Mouse (Mus musculus): ENCODE measurements around the gene Ccnd3. TPM values are rescaled to one million over a fixed set of nuclear protein-coding genes. Genes with fewer than 3 reads are reported as not detected.
A peak's percentile ranks its signal among the peaks of the same experiment; 100 is the strongest.
"Not testable (repeated sequence)": the region's sequence is repeated elsewhere in the genome, so short reads cannot be mapped to it uniquely, and the experiment has no call there.

The Ccnd3 gene
- polyA plus RNA-seq, 1 experiment from 2014 or later, result 81.7 TPM

DNA sequence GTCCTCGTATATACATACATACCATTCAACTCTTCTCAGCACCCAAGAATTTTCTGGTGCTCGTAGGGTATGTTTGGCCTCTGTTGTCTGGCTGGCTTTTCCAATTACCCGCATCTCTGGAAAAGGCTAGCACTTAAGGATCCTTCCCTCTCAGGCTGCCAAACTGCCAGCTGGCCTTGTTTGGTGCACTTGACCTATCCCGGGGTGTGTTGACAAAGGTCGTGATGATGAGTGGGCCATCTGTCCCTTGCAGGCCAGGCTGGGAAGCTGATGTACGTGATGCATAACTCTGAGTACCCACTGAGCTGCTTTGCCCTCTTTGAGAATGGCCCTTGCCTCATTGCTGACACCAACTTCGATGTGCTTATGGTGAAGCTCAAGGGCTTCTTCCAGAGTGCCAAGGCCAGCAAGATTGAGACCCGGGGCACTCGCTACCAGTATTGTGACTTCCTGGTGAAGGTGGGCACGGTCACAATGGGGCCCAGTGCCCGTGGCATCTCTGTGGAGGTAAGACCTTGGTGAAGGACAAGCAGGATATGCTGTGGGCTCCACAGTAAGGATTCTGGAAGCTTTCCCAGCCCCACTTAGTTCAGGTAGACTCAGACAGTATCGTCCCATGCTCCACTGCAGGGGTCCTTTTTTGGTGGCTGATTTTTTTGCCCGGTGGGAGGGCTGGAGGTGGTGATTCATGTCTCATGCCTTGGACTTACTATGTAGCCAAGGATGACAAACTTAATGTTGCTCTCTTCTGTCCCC is 113.9 kb downstream of the Ccnd3 start:
- WGBS, result 85% methylated on average over 13 of the region's 13 CpGs
- no peak for ATAC-seq
- Histone ChIP-seq H3K4me2 (ENCODE audit: low read length) (no peak overlapping the region), H3K4me3 (ENCODE audit: low read length) (no peak overlapping the region), H3K36me3 (ENCODE audit: control insufficient read depth, insufficient read depth, low read length) (peaks cover 29% of the 10 kb centered on the region), H3K27ac (ENCODE audit: low read depth, low read length) (no peak overlapping the region), H3K9ac (ENCODE audit: low read depth, low read length) (no peak overlapping the region), H3K27me3 (replicated peaks; ENCODE audit: control insufficient read depth, insufficient read depth, low read length) (no peaks in the 10 kb centered on the region), H3K4me1 (ENCODE audit: control insufficient read depth, insufficient read depth, low read depth, low read length) (no peaks in the 10 kb centered on the region), H3K9me3 (ENCODE audit: control insufficient read depth, low read length) (no peaks in the 10 kb centered on the region)

DNA sequence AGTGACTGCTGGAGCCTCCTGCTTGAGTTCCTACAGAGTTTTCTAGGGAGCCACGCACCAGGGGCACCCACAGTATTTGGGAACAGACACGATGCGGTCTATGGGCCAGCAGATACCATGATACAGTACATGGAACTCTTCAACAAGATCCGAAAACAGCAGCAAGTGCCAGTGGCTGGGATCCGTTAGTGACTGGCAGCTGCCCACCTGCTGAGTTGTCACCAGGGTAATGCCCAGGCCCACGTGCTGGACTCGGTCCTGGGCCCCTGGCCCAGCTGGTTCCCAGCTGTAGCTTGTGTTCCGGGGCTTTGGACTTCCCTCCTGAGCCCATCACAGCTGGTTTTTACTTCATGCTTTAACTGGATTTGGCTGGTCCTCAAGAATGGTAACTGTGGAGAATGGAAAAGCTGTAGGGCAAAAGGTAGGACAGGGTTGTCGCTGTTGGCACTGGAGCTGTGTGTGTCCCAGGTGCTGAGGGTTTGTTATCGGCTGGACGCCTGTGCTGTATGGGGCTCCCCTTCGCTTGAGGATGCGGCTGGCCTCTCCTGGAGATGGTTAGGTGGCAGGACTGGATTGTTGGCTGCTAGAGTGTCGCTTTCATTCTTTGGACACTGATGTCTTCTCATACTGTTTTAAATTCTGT is 118.2 kb downstream of the Ccnd3 start:
- Histone ChIP-seq H3K4me2 (ENCODE audit: low read length) (no peak overlapping the region), H3K27me3 (replicated peaks; ENCODE audit: control insufficient read depth, insufficient read depth, low read length) (no peaks in the 10 kb centered on the region), H3K4me3 (ENCODE audit: low read length) (no peak overlapping the region), H3K4me1 (ENCODE audit: control insufficient read depth, insufficient read depth, low read depth, low read length) (no peaks in the 10 kb centered on the region), H3K9me3 (ENCODE audit: control insufficient read depth, low read length) (no peaks in the 10 kb centered on the region), H3K36me3 (ENCODE audit: control insufficient read depth, insufficient read depth, low read length) (peaks cover 30% of the 10 kb centered on the region), H3K9ac (ENCODE audit: low read depth, low read length) (no peak overlapping the region), H3K27ac (ENCODE audit: low read depth, low read length) (no peak overlapping the region)
- 92% methylated on average over 14 of the region's 14 CpGs for WGBS
- ATAC-seq, result no peak

GRCm38 (mm10) chr17:47624572-47624971 is 119.7 kb downstream of the Ccnd3 start:
- H3K4me2 ChIP-seq (ENCODE audit: low read length); H3K27ac ChIP-seq (ENCODE audit: low read depth, low read length); H3K4me3 ChIP-seq (ENCODE audit: low read length); H3K4me1 ChIP-seq (ENCODE audit: control insufficient read depth, insufficient read depth, low read depth, low read length); H3K9ac ChIP-seq (ENCODE audit: low read depth, low read length); H3K27me3 ChIP-seq (replicated peaks; ENCODE audit: control insufficient read depth, insufficient read depth, low read length); ATAC-seq; H3K9me3 ChIP-seq (ENCODE audit: control insufficient read depth, low read length): not testable (repeated sequence)
- 99% methylated on average over 5 of the region's 5 CpGs for WGBS
- peaks cover 27% of the 10 kb centered on the region for H3K36me3 ChIP-seq (ENCODE audit: control insufficient read depth, insufficient read depth, low read length)

DNA sequence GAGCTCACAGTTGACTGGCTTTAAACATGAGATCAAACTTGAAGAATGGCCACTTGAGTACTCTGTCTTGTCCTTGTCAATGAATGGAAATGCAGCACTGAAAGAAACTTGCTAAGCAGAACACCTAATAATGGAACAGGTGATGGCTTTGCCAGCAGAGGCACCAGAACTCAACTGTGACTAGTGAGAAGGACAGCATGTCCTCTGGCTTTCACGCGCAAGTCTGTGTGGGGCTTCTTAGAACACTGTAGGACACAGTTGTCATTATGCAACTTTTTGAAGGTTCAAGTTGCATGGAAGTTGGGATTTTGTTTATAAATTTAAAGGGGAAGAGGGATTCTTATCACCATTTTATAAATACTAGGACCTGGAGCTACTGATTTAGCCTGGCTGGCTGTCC is 120.2 kb downstream of the Ccnd3 start:
- Histone ChIP-seq H3K9me3 (ENCODE audit: control insufficient read depth, low read length) (no peaks in the 10 kb centered on the region), H3K9ac (ENCODE audit: low read depth, low read length) (no peak overlapping the region), H3K4me3 (ENCODE audit: low read length) (no peak overlapping the region), H3K27me3 (replicated peaks; ENCODE audit: control insufficient read depth, insufficient read depth, low read length) (no peaks in the 10 kb centered on the region), H3K4me1 (ENCODE audit: control insufficient read depth, insufficient read depth, low read depth, low read length) (peaks cover 7% of the 10 kb centered on the region), H3K27ac (ENCODE audit: low read depth, low read length) (no peak overlapping the region), H3K36me3 (ENCODE audit: control insufficient read depth, insufficient read depth, low read length) (peaks cover 24% of the 10 kb centered on the region), H3K4me2 (ENCODE audit: low read length) (no peak overlapping the region)
- ATAC-seq, result no peak
- 94% methylated on average over 2 of the region's 2 CpGs for WGBS

DNA sequence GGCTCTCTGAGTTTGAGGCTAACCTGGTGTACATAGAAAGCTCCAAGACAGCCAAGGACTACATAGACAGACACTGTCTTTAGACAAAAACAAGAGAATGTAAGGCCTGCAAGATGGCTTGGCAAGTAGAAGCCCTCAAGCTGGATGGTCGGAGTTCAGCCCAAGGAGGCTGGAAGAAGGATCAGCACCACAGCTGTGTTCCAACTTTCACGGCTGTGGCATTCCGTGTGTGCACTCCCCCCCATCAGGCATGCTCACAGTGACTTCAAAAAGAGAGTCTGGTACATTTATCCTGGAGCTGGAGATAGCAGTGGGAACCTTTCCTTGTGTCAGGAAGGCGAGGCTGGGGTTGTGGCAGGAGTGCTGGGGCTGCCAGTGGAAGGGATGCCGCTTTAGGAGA is 121.2 kb downstream of the Ccnd3 start:
- H3K27ac ChIP-seq (ENCODE audit: low read depth, low read length), result no peak overlapping the region
- no peak overlapping the region for H3K4me2 ChIP-seq (ENCODE audit: low read length)
- H3K9ac ChIP-seq (ENCODE audit: low read depth, low read length), result no peak overlapping the region
- 90% methylated on average over 5 of the region's 5 CpGs for WGBS
- no peak for ATAC-seq
- H3K36me3 ChIP-seq (ENCODE audit: control insufficient read depth, insufficient read depth, low read length), result peaks cover 24% of the 10 kb centered on the region
- H3K9me3 ChIP-seq (ENCODE audit: control insufficient read depth, low read length), result no peaks in the 10 kb centered on the region
- no peak overlapping the region for H3K4me3 ChIP-seq (ENCODE audit: low read length)
- no peaks in the 10 kb centered on the region for H3K27me3 ChIP-seq (replicated peaks; ENCODE audit: control insufficient read depth, insufficient read depth, low read length)
- H3K4me1 ChIP-seq (ENCODE audit: control insufficient read depth, insufficient read depth, low read depth, low read length), result peaks cover 11% of the 10 kb centered on the region

- Histone ChIP-seq H3K9me3 (ENCODE audit: control insufficient read depth, low read length) (no peaks in the 10 kb centered on the region), H3K36me3 (ENCODE audit: control insufficient read depth, insufficient read depth, low read length) (peaks cover 17% of the 10 kb centered on the region), H3K4me3 (ENCODE audit: low read length) (no peak overlapping the region), H3K27ac (ENCODE audit: low read depth, low read length) (no peak overlapping the region), H3K4me1 (ENCODE audit: control insufficient read depth, insufficient read depth, low read depth, low read length) (peaks cover 22% of the 10 kb centered on the region), H3K9ac (ENCODE audit: low read depth, low read length) (no peak overlapping the region), H3K4me2 (ENCODE audit: low read length) (no peak overlapping the region; the same call in 1 of the 2 replicates), H3K27me3 (replicated peaks; ENCODE audit: control insufficient read depth, insufficient read depth, low read length) (no peaks in the 10 kb centered on the region)
- ATAC-seq, result no peak
- WGBS, result 82% methylated on average over 2 of the region's 2 CpGs
These were observed 122.9 kb downstream of the Ccnd3 start for GRCm38 (mm10) chr17:47627791-47628190.

DNA sequence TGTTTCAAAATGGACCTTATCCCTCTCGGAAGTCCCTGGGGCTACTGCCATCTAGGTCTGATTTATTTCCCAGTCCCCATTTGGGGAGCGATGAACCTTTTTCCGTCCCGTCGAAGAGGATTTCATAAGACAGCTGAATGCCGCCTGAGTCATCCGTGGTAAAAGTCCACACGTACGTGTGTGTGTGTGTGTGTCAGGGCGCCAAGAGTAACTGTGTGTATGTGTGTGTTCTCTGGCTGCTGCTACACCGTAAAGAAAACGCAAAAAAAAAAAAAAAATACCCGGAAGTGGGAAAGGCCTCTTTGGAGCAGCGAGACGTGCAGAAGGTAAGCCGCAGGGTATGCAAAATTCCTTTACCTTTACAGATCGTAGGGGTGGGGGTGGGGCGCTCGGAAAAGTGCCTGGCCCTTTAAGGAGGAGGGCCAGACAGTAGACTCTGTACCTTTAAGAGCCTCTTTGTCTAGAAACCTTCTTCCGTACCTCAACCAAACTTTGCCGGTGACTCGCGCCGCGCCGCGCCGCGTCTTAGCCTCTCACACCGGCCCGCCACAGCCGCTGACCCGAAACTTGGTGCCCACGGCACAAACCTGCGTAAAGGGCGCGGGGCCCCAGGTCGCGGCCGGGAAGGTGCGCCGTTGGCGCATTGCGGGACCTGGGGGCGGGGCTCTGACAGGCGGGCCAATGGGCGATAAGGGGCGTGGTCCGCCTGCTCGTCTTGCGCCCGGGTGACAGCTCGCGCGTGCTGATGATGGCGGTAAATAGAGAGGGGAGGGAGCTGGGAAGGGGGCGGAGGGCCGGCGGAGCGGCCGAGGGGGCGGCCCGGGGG is 124.2 kb downstream of the Ccnd3 start:
- Histone ChIP-seq H3K4me3 (ENCODE audit: low read length) (peak overlapping the region; percentile 73), H3K9me3 (ENCODE audit: control insufficient read depth, low read length) (no peaks in the 10 kb centered on the region), H3K4me2 (ENCODE audit: low read length) (peak overlapping the region; percentile 79), H3K9ac (ENCODE audit: low read depth, low read length) (peak overlapping the region; percentile 81), H3K4me1 (ENCODE audit: control insufficient read depth, insufficient read depth, low read depth, low read length) (peaks cover 22% of the 10 kb centered on the region), H3K27me3 (replicated peaks; ENCODE audit: control insufficient read depth, insufficient read depth, low read length) (no peaks in the 10 kb centered on the region), H3K36me3 (ENCODE audit: control insufficient read depth, insufficient read depth, low read length) (peaks cover 4% of the 10 kb centered on the region), H3K27ac (ENCODE audit: low read depth, low read length) (peak overlapping the region; percentile 96)
- 0% methylated on average over 58 of the region's 63 CpGs for WGBS
- peak; percentile 96 for ATAC-seq

- no peaks in the 10 kb centered on the region for H3K9me3 ChIP-seq (ENCODE audit: control insufficient read depth, low read length)
- WGBS, result under 1% methylated on average over 60 of the region's 61 CpGs
- ATAC-seq, result peak; percentile 62
These were observed 125.1 kb downstream of the Ccnd3 start for GRCm38 (mm10) chr17:47629717-47630677.

More at GRCm38 (mm10) chr17:47629717-47630677, 125.1 kb downstream of the Ccnd3 start:
- H3K4me2 ChIP-seq (ENCODE audit: low read length), result peak overlapping the region; percentile 75
- H3K9ac ChIP-seq (ENCODE audit: low read depth, low read length), result peak overlapping the region; percentile 81
- peak overlapping the region; percentile 73 for H3K4me3 ChIP-seq (ENCODE audit: low read length)
- H3K27ac ChIP-seq (ENCODE audit: low read depth, low read length), result peak overlapping the region; percentile 96
- H3K27me3 ChIP-seq (replicated peaks; ENCODE audit: control insufficient read depth, insufficient read depth, low read length), result no peaks in the 10 kb centered on the region
- peaks cover 3% of the 10 kb centered on the region for H3K36me3 ChIP-seq (ENCODE audit: control insufficient read depth, insufficient read depth, low read length)
- H3K4me1 ChIP-seq (ENCODE audit: control insufficient read depth, insufficient read depth, low read depth, low read length), result peaks cover 22% of the 10 kb centered on the region

All from hindbrain, embryonic 16.5 days (tissue).